Mouse (Mus musculus) lung, adult 2 months (tissue): Measurements from ENCODE around the gene Enah. TPM values are rescaled to one million over a fixed set of nuclear protein-coding genes. Genes with fewer than 3 reads are reported as not detected.

Experiments used
- DNase-seq: peaks from one replicate; pipeline ENCODE4 v3.0.0; 2022
- H3K4me1 ChIP-seq: fragments of 200-500 bp; 2 replicates; pipeline ENCODE4 v1.6.1; 2011; ENCODE audit warnings: low read length; ENCODE audit not compliant: control insufficient read depth, insufficient read depth
- H3K4me3 ChIP-seq: fragments of 200-500 bp; replicated peaks from 2 replicates; pipeline ENCODE3; 2011; ENCODE audit warnings: low read depth, mild to moderate bottlenecking, control low read depth, low read length; ENCODE audit errors: extremely low read depth
- CTCF ChIP-seq: fragments of 200-500 bp; IDR thresholded peaks from 2 replicates; pipeline ENCODE4 v1.5.1; 2011; ENCODE audit warnings: mild to moderate bottlenecking, low read length, control low read depth; ENCODE audit not compliant: insufficient read depth
- POLR2A ChIP-seq: fragments of 200-500 bp; IDR thresholded peaks from 2 replicates; pipeline ENCODE4 v1.6.1; 2011; ENCODE audit warnings: low read depth, mild to moderate bottlenecking, control low read depth, low read length, borderline replicate concordance; ENCODE audit errors: extremely low read depth
- WGBS: fragments of 180-500 bp; shearing (Covaris S2); methylation state at CpG from one replicate; pipeline ENCODE4 v1.1.7; 2018; 5-methylcytosine and 5-hydroxymethylcytosine counted together
- polyA plus RNA-seq: library from polyadenylated mRNA; depleted of rRNA; stranded (reverse); fragments of >200 nt; gene quantifications from 2 replicates; pipeline ENCODE4 v1.2.3, GENCODE M21; 2012

Enah gene
- polyA plus RNA-seq, 1 experiment = 11.1 TPM

- Histone ChIP-seq H3K4me3 (no peak overlapping the region), H3K4me1 (no peaks in the 10 kb centered on the region; the same call in 1 of the 2 replicates)
- WGBS = 81% methylated on average over 6 of the region's 6 CpGs
- TF ChIP-seq POLR2A = no peak
- no peak for TF ChIP-seq CTCF
- DNase-seq = no peak
Measured at GRCm38 (mm10) chr1:181866429-181867280, 153.1 kb downstream of the Enah start.

GRCm38 (mm10) chr1:181865863-181866216, 153.9 kb downstream of the Enah start:
- no peak overlapping the region for H3K4me3 ChIP-seq
- TF ChIP-seq POLR2A (no peak), CTCF (no peak)
- no peak for DNase-seq
- 71% methylated on average over 5 of the region's 5 CpGs for WGBS
- peaks cover 7% of the 10 kb centered on the region for H3K4me1 ChIP-seq

- WGBS = 68% methylated on average over 11 of the region's 11 CpGs
- no peak for DNase-seq
- TF ChIP-seq POLR2A = no peak
- no peak for TF ChIP-seq CTCF
- no peak overlapping the region for H3K4me3 ChIP-seq
- peaks cover 8% of the 10 kb centered on the region for H3K4me1 ChIP-seq
Measured at GRCm38 (mm10) chr1:181864971-181865862, 154.6 kb downstream of the Enah start.

- H3K4me3 ChIP-seq = no peak overlapping the region
- no peak for DNase-seq
- H3K4me1 ChIP-seq = peaks cover 12% of the 10 kb centered on the region
- no peak for TF ChIP-seq POLR2A
- TF ChIP-seq CTCF = no peak
- 49% methylated on average over 8 of the region's 8 CpGs for WGBS
Measured at GRCm38 (mm10) chr1:181863431-181863830, 156.4 kb downstream of the Enah start.

GRCm38 (mm10) chr1:181862676-181863374, 157.0 kb downstream of the Enah start:
- Histone ChIP-seq H3K4me3 (no peak overlapping the region), H3K4me1 (peaks cover 12% of the 10 kb centered on the region)
- TF ChIP-seq POLR2A (no peak), CTCF (no peak)
- DNase-seq = no peak
- WGBS = 71% methylated on average over 16 of the region's 16 CpGs

GRCm38 (mm10) chr1:181861181-181861902, 158.4 kb downstream of the Enah start:
- Histone ChIP-seq H3K4me3 (no peak overlapping the region), H3K4me1 (peaks cover 12% of the 10 kb centered on the region)
- 72% methylated on average over 2 of the region's 2 CpGs for WGBS
- no peak for TF ChIP-seq CTCF
- no peak for TF ChIP-seq POLR2A
- DNase-seq = no peak

- peak; percentile 77 for DNase-seq
- TF ChIP-seq POLR2A = peak; percentile 77; the same call in 1 of the 2 replicates
- TF ChIP-seq CTCF = no peak
- Histone ChIP-seq H3K4me1 (peaks cover 12% of the 10 kb centered on the region), H3K4me3 (peak overlapping the region; percentile 13)
- 4% methylated on average over 5 of the region's 5 CpGs for WGBS
Measured at GRCm38 (mm10) chr1:181860659-181861058, 159.1 kb downstream of the Enah start.

- no peak for DNase-seq
- 88% methylated on average over 2 of the region's 2 CpGs for WGBS
Measured at GRCm38 (mm10) chr1:181856329-181856728, 163.5 kb downstream of the Enah start.

More at GRCm38 (mm10) chr1:181856329-181856728, 163.5 kb downstream of the Enah start:
- TF ChIP-seq POLR2A (no peak), CTCF (no peak)
- Histone ChIP-seq H3K4me3 (no peak overlapping the region), H3K4me1 (peaks cover 14% of the 10 kb centered on the region)
